Mouse (Mus musculus): ENCODE measurements around the gene Treh.
"Not testable (repeated sequence)": the region's sequence is repeated elsewhere in the genome, so short reads cannot be mapped to it uniquely, and the experiment has no call there.

GRCm38 (mm10) chr9:44640028-44640427, 33.0 kb upstream of the Treh start:
- not testable (repeated sequence) for TF ChIP-seq POLR2A, CTCF (IDR thresholded peaks at IDR 0.05; ENCODE audit: extremely low read depth, insufficient read depth, low read length)

All from cortical plate, adult 2 months (tissue).